Mouse (Mus musculus) testis, adult 2 months (tissue): ENCODE measurements around the gene Chchd3. TPM values are rescaled to one million over a fixed set of nuclear protein-coding genes. Genes with fewer than 3 reads are reported as not detected.
A peak's percentile ranks its signal among the peaks of the same experiment; 100 is the strongest.

ENCODE experiments used
- H3K27ac ChIP-seq: fragments of 200-500 bp; 2 replicates; pipeline ENCODE4 v1.5.1; 2012; ENCODE audit warnings: low read depth, low read length; ENCODE audit not compliant: control insufficient read depth, insufficient read depth
- H3K27me3 ChIP-seq: fragments of 200-500 bp; 2 replicates; pipeline ENCODE4 v1.6.1; 2012; ENCODE audit warnings: mild to moderate bottlenecking, low read length, moderate library complexity; ENCODE audit not compliant: control insufficient read depth, insufficient read depth
- H3K36me3 ChIP-seq: fragments of 200-500 bp; 2 replicates; pipeline ENCODE4 v1.6.1; 2012; ENCODE audit warnings: mild to moderate bottlenecking, low read length; ENCODE audit not compliant: control insufficient read depth, insufficient read depth
- H3K4me1 ChIP-seq: fragments of 200-500 bp; 2 replicates; pipeline ENCODE4 v1.6.1; 2012; ENCODE audit warnings: low read length; ENCODE audit not compliant: control insufficient read depth, insufficient read depth
- H3K4me3 ChIP-seq: fragments of 200-500 bp; 2 replicates; pipeline ENCODE4 v1.5.1; 2012; ENCODE audit warnings: low read depth, mild to moderate bottlenecking, low read length, moderate library complexity, mixed read lengths; ENCODE audit not compliant: control insufficient read depth
- CTCF ChIP-seq: fragments of 200-500 bp; IDR thresholded peaks from 2 replicates; pipeline ENCODE4 v1.5.1; 2012; ENCODE audit warnings: low read depth, mild to moderate bottlenecking, inconsistent platforms, low read length, moderate library complexity; ENCODE audit not compliant: control insufficient read depth, insufficient read depth, insufficient replicate concordance
- POLR2A ChIP-seq: fragments of 200-500 bp; IDR thresholded peaks from 2 replicates; pipeline ENCODE4 v1.6.1; 2012; ENCODE audit warnings: low read depth, mild to moderate bottlenecking, inconsistent platforms, low read length, moderate library complexity; ENCODE audit not compliant: control insufficient read depth
- polyA plus RNA-seq: library from polyadenylated mRNA; depleted of rRNA; stranded (reverse); fragments of >200 nt; gene quantifications from 2 replicates; pipeline ENCODE4 v1.2.3, GENCODE M21; 2012; rRNA removed

Gene Chchd3
- polyA plus RNA-seq, result 170 and 192 TPM in 2 replicates

- Histone ChIP-seq H3K36me3 (no peaks in the 10 kb centered on the region), H3K4me1 (no peaks in the 10 kb centered on the region; the same call in 1 of the 2 replicates), H3K4me3 (peak within 1 kb of the TSS; percentile 96), H3K27me3 (no peaks in the 10 kb centered on the region), H3K27ac (peak within 1 kb of the TSS; percentile 83)
- TF ChIP-seq CTCF, result no peak
- no peak for TF ChIP-seq POLR2A
Observed at GRCm38 (mm10) chr6:33059735-33060576, at the start of gene Chchd3. Chchd3 (minus strand) TSS chr6:33060260.

- Histone ChIP-seq H3K36me3 (no peaks in the 10 kb centered on the region), H3K4me1 (no peaks in the 10 kb centered on the region), H3K4me3 (no peak overlapping the region), H3K27me3 (no peaks in the 10 kb centered on the region), H3K27ac (no peak overlapping the region)
- TF ChIP-seq CTCF (no peak), POLR2A (no peak)
Observed at GRCm38 (mm10) chr6:33104661-33105060, 44.6 kb upstream of the Chchd3 start.

- TF ChIP-seq CTCF (no peak), POLR2A (no peak)
- H3K4me1 ChIP-seq, result no peaks in the 10 kb centered on the region
- H3K27me3 ChIP-seq, result no peaks in the 10 kb centered on the region
- no peak overlapping the region for H3K4me3 ChIP-seq
- no peaks in the 10 kb centered on the region for H3K36me3 ChIP-seq
- H3K27ac ChIP-seq, result no peak overlapping the region
Observed at GRCm38 (mm10) chr6:33098903-33099302, 38.8 kb upstream of the Chchd3 start.

GRCm38 (mm10) chr6:33094671-33095233 lies 34.7 kb upstream of the Chchd3 start:
- H3K4me3 ChIP-seq, result no peak overlapping the region
- no peak overlapping the region for H3K27ac ChIP-seq
- H3K36me3 ChIP-seq, result no peaks in the 10 kb centered on the region
- no peak for TF ChIP-seq CTCF
- H3K27me3 ChIP-seq, result no peaks in the 10 kb centered on the region
- H3K4me1 ChIP-seq, result no peaks in the 10 kb centered on the region

GRCm38 (mm10) chr6:33080186-33080585 lies 20.1 kb upstream of the Chchd3 start:
- H3K4me3 ChIP-seq, result no peak overlapping the region
- H3K27ac ChIP-seq, result no peak overlapping the region
- H3K36me3 ChIP-seq, result no peaks in the 10 kb centered on the region
- no peaks in the 10 kb centered on the region for H3K27me3 ChIP-seq
- peaks cover 6% of the 10 kb centered on the region; the same call in 1 of the 2 replicates for H3K4me1 ChIP-seq
- no peak for TF ChIP-seq POLR2A
- TF ChIP-seq CTCF, result no peak

- no peak for TF ChIP-seq POLR2A
- H3K4me3 ChIP-seq, result no peak overlapping the region
- H3K27ac ChIP-seq, result no peak overlapping the region
- H3K36me3 ChIP-seq, result no peaks in the 10 kb centered on the region
- H3K4me1 ChIP-seq, result peaks cover 6% of the 10 kb centered on the region; the same call in 1 of the 2 replicates
- H3K27me3 ChIP-seq, result no peaks in the 10 kb centered on the region
Observed at GRCm38 (mm10) chr6:33078260-33078936, 18.3 kb upstream of the Chchd3 start.

GRCm38 (mm10) chr6:33066462-33066861 lies 6.4 kb upstream of the Chchd3 start:
- TF ChIP-seq CTCF (no peak), POLR2A (no peak)
- Histone ChIP-seq H3K36me3 (no peaks in the 10 kb centered on the region), H3K4me3 (no peak overlapping the region), H3K27me3 (no peaks in the 10 kb centered on the region), H3K27ac (no peak overlapping the region), H3K4me1 (no peaks in the 10 kb centered on the region)
